ENCODE assay signal across 8 mouse cellular contexts in genomic region chr17:51179195-51179953, GRCm38 (mm10). TPM values are rescaled to one million over a fixed set of nuclear protein-coding genes. Genes with fewer than 3 reads are reported as not detected.
DNase-seq lines count a peak whose midpoint lies in the region; ATAC-seq lines count a peak whose summit lies in the region.

Gene Tbc1d5 (minus strand): TSS chr17:51179352.

- ATAC-seq in megakaryocyte progenitor cell, adult 5-6 weeks (replicated peaks; ENCODE audit: poor library complexity), result peak; percentile 78

- DNase-seq in adipocyte (ENCODE audit: low spot score), result peak; percentile 91
- DNase-seq in embryo, embryonic 10 days (ENCODE audit: low spot score), result peak; percentile 92
- DNase-seq in gastrocnemius, postnatal 10 days, result peak; percentile 92
- DNase-seq in induced T-regulatory cell, adult 2 months (ENCODE audit: low read depth), result peak; percentile 85
- peak; percentile 85 to 93 for DNase-seq in left cerebral cortex, adult 9 months (ENCODE audit: low spot score in 2 of 2)
- peak; percentile 92 for DNase-seq in right cerebral cortex, postnatal 14 days
- DNase-seq in urinary bladder, postnatal 36 days (ENCODE audit: low spot score in 2 of 2), result peak; percentile 89 to 93

RNA-seq across cellular contexts. Expression of gene Tbc1d5, which starts in this region (rescaled TPM):
- 10 to 100 TPM in 1 of 2 experiments, 1 to 10 TPM in 1; 8.2 to 12.1 TPM for total RNA-seq in gastrocnemius, postnatal 10 days (2021)
- total RNA-seq in megakaryocyte progenitor cell, adult 5-6 weeks (2015), result 47.3 and 55.5 TPM in 2 replicates
- total RNA-seq in megakaryocyte progenitor cell, adult 5-6 weeks (2017), result 26.2 and 35.2 TPM in 2 replicates

Comparison
In these comparisons a context has a peak if more than half of its experiments do, and no peak if none do; other contexts are left out.
1. Peak in every context shown above with its lines: DNase-seq and ATAC-seq.